Mouse (Mus musculus) heart, postnatal 10 days (tissue): ENCODE results near the gene Akr1cl. TPM values are rescaled to one million over a fixed set of nuclear protein-coding genes. Genes with fewer than 3 reads are reported as not detected.
"Not testable (repeated sequence)": the region's sequence is repeated elsewhere in the genome, so short reads cannot be mapped to it uniquely, and the experiment has no call there.

Source experiments
- DNase-seq, 2 experiments: peaks; one replicate each; pipeline ENCODE4 v3.0.0; 2021
- intact Hi-C: fragments of 180-260 bp; cut with DNase I; formaldehyde crosslinking; loops from one replicate; pipeline ENCODE4 v1.15.1; 2025
- total RNA-seq, 2 experiments: library from RNA; stranded (reverse); gene quantifications; 2 replicates each; pipeline ENCODE4 v1.2.3; 2021

Akr1cl gene
- under 1 TPM; 0.30 to 0.38 TPM for total RNA-seq

GRCm38 (mm10) chr1:65032641-65033040, at the start of gene Akr1cl:
Akr1cl (minus strand) TSS chr1:65032759.
- no peak for DNase-seq
- intact Hi-C loops: no loop called here

GRCm38 (mm10) chr1:65082188-65082587, 49.6 kb upstream of the Akr1cl start, which contains the start of gene Crygb:
Crygb (minus strand) TSS chr1:65082288.
- intact Hi-C loops: no loop called here
- no peak for DNase-seq

GRCm38 (mm10) chr1:65075607-65076006, 43.0 kb upstream of the Akr1cl start:
- intact Hi-C loops: loop anchor here (2.0 kb wide), 1 partner anchor 29 kb away; no protein-coding TSS in a partner anchor
- DNase-seq: peak; percentile 4 to 11

- DNase-seq: no peak
- intact Hi-C loops: no loop called here
These were observed 41.0 kb upstream of the Akr1cl start, which contains the start of gene Crygc for GRCm38 (mm10) chr1:65073589-65073988. Crygc (minus strand) TSS chr1:65073689.

- no peak for DNase-seq
- intact Hi-C loops: no loop called here
These were observed 35.3 kb upstream of the Akr1cl start for GRCm38 (mm10) chr1:65067842-65068241.

- DNase-seq: no peak
- intact Hi-C loops: no loop called here
These were observed 31.6 kb upstream of the Akr1cl start for GRCm38 (mm10) chr1:65064201-65064600.

GRCm38 (mm10) chr1:65063352-65063751, 30.8 kb upstream of the Akr1cl start, which contains the start of gene Crygd:
Crygd (minus strand) TSS chr1:65063452.
- intact Hi-C loops: no loop called here
- DNase-seq: no peak

GRCm38 (mm10) chr1:65052140-65052539, 19.6 kb upstream of the Akr1cl start:
- DNase-seq: no peak
- intact Hi-C loops: no loop called here

GRCm38 (mm10) chr1:65051696-65052095, 19.1 kb upstream of the Akr1cl start:
- no peak for DNase-seq
- intact Hi-C loops: no loop called here

- intact Hi-C loops: not testable (repeated sequence)
These were observed 18.4 kb upstream of the Akr1cl start, which contains the start of gene Cryge for GRCm38 (mm10) chr1:65050952-65051351. Cryge (minus strand) TSS chr1:65051149.

GRCm38 (mm10) chr1:65048781-65049180, 16.2 kb upstream of the Akr1cl start:
- intact Hi-C loops: no loop called here

More at GRCm38 (mm10) chr1:65050952-65051351, 18.4 kb upstream of the Akr1cl start, which contains the start of gene Cryge:
- not testable (repeated sequence) for DNase-seq

GRCm38 (mm10) chr1:65046401-65047109, 14.0 kb upstream of the Akr1cl start:
- intact Hi-C loops: loop anchor here (2.0 kb wide), 2 partner anchors 28 to 132 kb away; no protein-coding TSS in a partner anchor
- DNase-seq: peak; percentile 24 to 59

More at GRCm38 (mm10) chr1:65048781-65049180, 16.2 kb upstream of the Akr1cl start:
- DNase-seq: peak; percentile 10 to 30

GRCm38 (mm10) chr1:65043433-65043832, 10.9 kb upstream of the Akr1cl start:
- no peak for DNase-seq
- intact Hi-C loops: no loop called here

GRCm38 (mm10) chr1:65041837-65042236, 9.3 kb upstream of the Akr1cl start:
- intact Hi-C loops: no loop called here
- DNase-seq: no peak

GRCm38 (mm10) chr1:65040806-65041205, 8.2 kb upstream of the Akr1cl start:
- no peak for DNase-seq
- intact Hi-C loops: no loop called here

- intact Hi-C loops: no loop called here
- no peak for DNase-seq
These were observed 7.1 kb upstream of the Akr1cl start for GRCm38 (mm10) chr1:65039679-65040078.

GRCm38 (mm10) chr1:65037542-65037941, 5.0 kb upstream of the Akr1cl start:
- no peak for DNase-seq
- intact Hi-C loops: no loop called here

GRCm38 (mm10) chr1:65035513-65035912, 3.0 kb upstream of the Akr1cl start:
- intact Hi-C loops: no loop called here
- DNase-seq: no peak

- DNase-seq: no peak
- intact Hi-C loops: no loop called here
These were observed 4.4 kb downstream of the Akr1cl start for GRCm38 (mm10) chr1:65028206-65028605.

GRCm38 (mm10) chr1:65012726-65013125, 19.8 kb downstream of the Akr1cl start:
- no peak for DNase-seq
- intact Hi-C loops: loop anchor here (5.0 kb wide), 2 partner anchors 295 to 395 kb away; partner anchors contain the start of gene Mettl21a

GRCm38 (mm10) chr1:65010153-65010552, 22.4 kb downstream of the Akr1cl start:
- intact Hi-C loops: loop anchor here (2.0 to 5.0 kb wide), 3 partner anchors 293 to 1351 kb away; partner anchors contain the start of gene Mettl21a

GRCm38 (mm10) chr1:65005575-65005974, 27.0 kb downstream of the Akr1cl start:
- DNase-seq: no peak
- intact Hi-C loops: no loop called here

More at GRCm38 (mm10) chr1:65010153-65010552, 22.4 kb downstream of the Akr1cl start:
- peak; percentile 70 to 83 for DNase-seq
